Comparison of ENCODE assay signal across 8 mouse cellular contexts in the genomic region with DNA sequence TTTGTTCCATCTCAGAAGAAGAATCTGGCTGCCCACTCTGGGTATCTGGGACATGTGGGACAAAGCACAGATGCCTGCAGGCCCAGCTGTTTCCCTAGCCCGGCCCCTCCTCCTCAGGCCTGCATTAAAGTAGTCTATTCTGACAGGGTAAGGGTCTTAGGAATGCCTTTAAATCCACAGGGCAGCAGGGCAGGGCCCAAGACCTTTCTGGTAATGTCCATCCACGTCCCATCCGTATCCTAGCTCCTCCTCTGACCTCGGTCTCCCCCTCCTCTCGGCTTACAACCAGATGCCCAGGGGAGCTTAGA. TPM values are rescaled to one million over a fixed set of nuclear protein-coding genes. Genes with fewer than 3 reads are reported as not detected.
A peak's percentile ranks its signal among the peaks of the same experiment; 100 is the strongest.
DNase-seq lines count a peak whose midpoint lies in the region; ATAC-seq and TF ChIP-seq lines count a peak whose summit lies in the region.
"Had no signal": no experiment of that assay in that cellular context is flagged by ENCODE, and none has a peak within 500 bp of the region (broad histone marks: within the 10 kb centered on the region; RNA-seq: fewer than 3 reads in every experiment).

No protein-coding gene starts in this region.

- 51% methylated on average over 5 of the region's 5 CpGs for WGBS in kidney, embryonic 14.5 days
- WGBS in forebrain, embryonic 16.5 days: 33% methylated on average over 5 of the region's 5 CpGs
- WGBS in midbrain, embryonic 14.5 days: 55% methylated on average over 5 of the region's 5 CpGs

- ATAC-seq in kidney, embryonic 14.5 days (ENCODE audit: low FRiP score, low TSS enrichment): no peak
- peak; percentile 27; the same call in 1 of the 2 replicates for ATAC-seq in forebrain, embryonic 16.5 days
- ATAC-seq in midbrain, embryonic 14.5 days (ENCODE audit: low FRiP score, low TSS enrichment): peak; percentile 38
- no peak for ATAC-seq in cerebellum, adult (ENCODE audit: insufficient number of reproducible peaks, low FRiP score, low TSS enrichment)

- TF ChIP-seq CTCF in cortical plate, adult 2 months (IDR thresholded peaks at IDR 0.05; ENCODE audit: extremely low read depth, insufficient read depth, low read length): no peak

- H3K36me3 ChIP-seq in kidney, embryonic 14.5 days (ENCODE audit: control insufficient read depth, insufficient read depth, low read length): no peaks in the 10 kb centered on the region
- H3K36me3 ChIP-seq in forebrain, embryonic 16.5 days (ENCODE audit: control insufficient read depth, insufficient read depth): no peaks in the 10 kb centered on the region
- no peaks in the 10 kb centered on the region for H3K36me3 ChIP-seq in midbrain, embryonic 14.5 days (ENCODE audit: control insufficient read depth, insufficient read depth, low read length)

- H3K9ac ChIP-seq in kidney, embryonic 14.5 days (ENCODE audit: low read depth, low read length): no peak overlapping the region
- H3K9ac ChIP-seq in forebrain, embryonic 16.5 days (replicated peaks; ENCODE audit: low read depth, low read length): 0 out of 2 replicates have a peak overlapping the region, but pooled peaks have one; percentile 4
- H3K9ac ChIP-seq in midbrain, embryonic 14.5 days (replicated peaks; ENCODE audit: low read length): no peak overlapping the region

- DNase-seq in kidney, postnatal 14 days: no peak
- no peak for DNase-seq in midbrain, embryonic 14.5 days
- no peak for DNase-seq in cerebellum, postnatal 4 days (ENCODE audit: low spot score in 2 of 2)

- H3K4me3 ChIP-seq in kidney, embryonic 14.5 days (ENCODE audit: low read length): no peak overlapping the region
- no peak overlapping the region for H3K4me3 ChIP-seq in cortical plate, adult 2 months (ENCODE audit: insufficient read depth, low read length)
- H3K4me3 ChIP-seq in forebrain, embryonic 16.5 days (replicated peaks; ENCODE audit: low read length): no peak overlapping the region
- no peak overlapping the region for H3K4me3 ChIP-seq in midbrain, embryonic 14.5 days (replicated peaks; ENCODE audit: low read depth, low read length)

- H3K4me2 ChIP-seq in kidney, embryonic 14.5 days (replicated peaks; ENCODE audit: low read depth, low read length): no peak overlapping the region
- no peak overlapping the region for H3K4me2 ChIP-seq in forebrain, embryonic 16.5 days (ENCODE audit: low read length)
- H3K4me2 ChIP-seq in midbrain, embryonic 14.5 days (ENCODE audit: low read length): no peak overlapping the region

- H3K27ac ChIP-seq in kidney, embryonic 14.5 days (ENCODE audit: low read depth, low read length): peak overlapping the region; percentile 7; the same call in 1 of the 2 replicates
- peak overlapping the region; percentile 80 for H3K27ac ChIP-seq in cortical plate, adult 2 months (ENCODE audit: insufficient read depth, low read length)
- H3K27ac ChIP-seq in forebrain, embryonic 16.5 days (ENCODE audit: low read length): peak overlapping the region; percentile 79
- peak overlapping the region; percentile 39 for H3K27ac ChIP-seq in midbrain, embryonic 14.5 days (replicated peaks; ENCODE audit: low read depth, low read length)

- H3K27me3 ChIP-seq in kidney, embryonic 14.5 days (ENCODE audit: control insufficient read depth, insufficient read depth, low read length): no peaks in the 10 kb centered on the region
- no peaks in the 10 kb centered on the region for H3K27me3 ChIP-seq in forebrain, embryonic 16.5 days (replicated peaks; ENCODE audit: control insufficient read depth, insufficient read depth, low read length)
- H3K27me3 ChIP-seq in midbrain, embryonic 14.5 days (ENCODE audit: control insufficient read depth, insufficient read depth, low read length): no peaks in the 10 kb centered on the region

- peaks cover 25% of the 10 kb centered on the region for H3K4me1 ChIP-seq in kidney, embryonic 14.5 days (ENCODE audit: control insufficient read depth, insufficient read depth, low read length)
- peaks cover 11% of the 10 kb centered on the region for H3K4me1 ChIP-seq in cortical plate, adult 2 months (ENCODE audit: control insufficient read depth, insufficient read depth, low read length)
- H3K4me1 ChIP-seq in forebrain, embryonic 16.5 days (replicated peaks; ENCODE audit: control insufficient read depth, insufficient read depth, low read length): peaks cover 18% of the 10 kb centered on the region
- H3K4me1 ChIP-seq in midbrain, embryonic 14.5 days (ENCODE audit: control insufficient read depth, insufficient read depth, low read length): peaks cover 14% of the 10 kb centered on the region

- H3K9me3 ChIP-seq in kidney, embryonic 14.5 days (ENCODE audit: control insufficient read depth, low read length): no peaks in the 10 kb centered on the region
- H3K9me3 ChIP-seq in forebrain, embryonic 16.5 days (ENCODE audit: control insufficient read depth, low read length): no peaks in the 10 kb centered on the region
- H3K9me3 ChIP-seq in midbrain, embryonic 14.5 days (ENCODE audit: control insufficient read depth, low read length): no peaks in the 10 kb centered on the region

- TF ChIP-seq POLR2A in cortical plate, adult 2 months (IDR thresholded peaks at IDR 0.05; ENCODE audit: extremely low read depth, insufficient read depth, low read length): no peak

RNA-seq across cellular contexts. Expression of gene Olfr412, which starts 47.5 kb away (rescaled TPM):
- not detected in 2 replicates for polyA plus RNA-seq in kidney, embryonic 14.5 days (2014; fragmentation: Nextera tagmentation; extraction: Ambion mirVana)
- not detected in 2 replicates for polyA plus RNA-seq in cortical plate, adult 2 months (2012; rRNA removed)
- polyA plus RNA-seq in forebrain, embryonic 16.5 days (2015; fragmentation: Nextera tagmentation; extraction: Ambion mirVana): not detected in 2 replicates
- polyA plus RNA-seq in midbrain, embryonic 14.5 days (2014; fragmentation: Nextera tagmentation; extraction: Ambion mirVana): not detected in 2 replicates
- polyA plus RNA-seq: spleen, adult 2 months had no signal

RNA-seq across cellular contexts. Expression of gene Olfr411, which starts 57.0 kb away (rescaled TPM):
- polyA plus RNA-seq in kidney, embryonic 14.5 days (2014; fragmentation: Nextera tagmentation; extraction: Ambion mirVana): not detected in 2 replicates
- not detected in 2 replicates for polyA plus RNA-seq in cortical plate, adult 2 months (2012; rRNA removed)
- polyA plus RNA-seq in forebrain, embryonic 16.5 days (2015; fragmentation: Nextera tagmentation; extraction: Ambion mirVana): not detected in 2 replicates
- polyA plus RNA-seq in midbrain, embryonic 14.5 days (2014; fragmentation: Nextera tagmentation; extraction: Ambion mirVana): not detected in 2 replicates
- polyA plus RNA-seq: spleen, adult 2 months had no signal

Comparison
In these comparisons a context has a peak if more than half of its experiments do, and no peak if none do; other contexts are left out.
1. ATAC-seq: peak in forebrain, embryonic 16.5 days (single experiment) and midbrain, embryonic 14.5 days (single experiment); none in kidney, embryonic 14.5 days (single experiment) and cerebellum, adult (single experiment).
2. H3K27ac ChIP-seq: peak in every context shown above with its lines; median percentile 80 in cortical plate, adult 2 months; 79 in forebrain, embryonic 16.5 days; 39 in midbrain, embryonic 14.5 days; 7 in kidney, embryonic 14.5 days.